Mouse (Mus musculus) forebrain, embryonic 12.5 days (tissue): ENCODE measurements at regions not wholly inside any gene's neighbourhood (a gene's known extent, or its start where the extent isn't known, plus 50 kb on each side); places are given as distances from the start of the nearest gene placed in this dataset.

ENCODE experiments used
- ATAC-seq: fragments of 200-750 bp; cut with Nextera tagmentation; 2 replicates; pipeline ENCODE4 v1.8.0; 2017; ENCODE audit warnings: moderate TSS enrichment; ENCODE audit not compliant: low FRiP score
- H3K27ac ChIP-seq: fragments of 300-500 bp; sonication (generic); 2 replicates; pipeline ENCODE4 v1.5.1; 2016; ENCODE audit warnings: mild to moderate bottlenecking
- H3K27me3 ChIP-seq: fragments of 300-500 bp; sonication (generic); 2 replicates; pipeline ENCODE4 v1.6.1; 2016; ENCODE audit warnings: mild to moderate bottlenecking
- H3K36me3 ChIP-seq: fragments of 300-500 bp; sonication (generic); replicated peaks from 2 replicates; pipeline ENCODE4 v1.6.1; 2016; ENCODE audit warnings: mild to moderate bottlenecking
- H3K4me1 ChIP-seq: fragments of 300-500 bp; sonication (generic); 2 replicates; pipeline ENCODE4 v1.6.1; 2016
- H3K4me2 ChIP-seq: fragments of 300-500 bp; sonication (generic); 2 replicates; pipeline ENCODE4 v1.6.1; 2016; ENCODE audit warnings: mild to moderate bottlenecking, moderate library complexity
- H3K4me3 ChIP-seq: fragments of 300-500 bp; sonication (generic); replicated peaks from 2 replicates; pipeline ENCODE4 v1.5.1; 2016; ENCODE audit warnings: mild to moderate bottlenecking
- H3K9ac ChIP-seq: fragments of 300-500 bp; sonication (generic); 2 replicates; pipeline ENCODE4 v1.6.1; 2016; ENCODE audit warnings: mild to moderate bottlenecking
- H3K9me3 ChIP-seq: fragments of 300-500 bp; sonication (generic); 2 replicates; pipeline ENCODE4 v1.6.1; 2016
- WGBS: fragments of 180-500 bp; shearing (Covaris S2); methylation state at CpG from one replicate; pipeline ENCODE4 v1.1.7; 2016; 5-methylcytosine and 5-hydroxymethylcytosine counted together

DNA sequence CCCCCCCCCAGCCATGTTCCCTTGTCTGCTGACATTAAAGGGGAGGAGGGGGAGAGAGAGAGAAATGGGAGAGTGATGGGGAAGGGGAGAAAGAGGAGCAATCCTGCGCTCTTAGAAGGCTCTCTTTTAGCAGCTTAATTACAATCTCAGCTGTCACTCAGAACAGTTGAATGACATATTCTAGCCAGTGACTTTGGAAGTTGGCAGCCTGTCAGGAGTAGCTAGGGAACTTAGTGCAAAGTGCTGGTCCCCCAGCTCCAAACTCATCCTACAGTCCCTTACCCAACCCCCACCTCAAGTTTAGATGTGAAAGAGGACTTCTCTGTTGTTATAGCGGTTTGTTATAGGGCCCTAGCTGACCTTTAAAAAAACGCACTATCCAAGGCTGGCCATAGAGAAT lies 604.9 kb downstream of the Ebf1 start:
- Histone ChIP-seq H3K9me3 (no peaks in the 10 kb centered on the region), H3K27me3 (no peaks in the 10 kb centered on the region), H3K4me2 (no peak overlapping the region), H3K4me1 (peaks cover 4% of the 10 kb centered on the region; the same call in 1 of the 2 replicates), H3K9ac (no peak overlapping the region), H3K27ac (no peak overlapping the region), H3K36me3 (no peaks in the 10 kb centered on the region), H3K4me3 (no peak overlapping the region)
- WGBS, result 73% methylated on average over 3 of the region's 3 CpGs
- ATAC-seq, result no peak

DNA sequence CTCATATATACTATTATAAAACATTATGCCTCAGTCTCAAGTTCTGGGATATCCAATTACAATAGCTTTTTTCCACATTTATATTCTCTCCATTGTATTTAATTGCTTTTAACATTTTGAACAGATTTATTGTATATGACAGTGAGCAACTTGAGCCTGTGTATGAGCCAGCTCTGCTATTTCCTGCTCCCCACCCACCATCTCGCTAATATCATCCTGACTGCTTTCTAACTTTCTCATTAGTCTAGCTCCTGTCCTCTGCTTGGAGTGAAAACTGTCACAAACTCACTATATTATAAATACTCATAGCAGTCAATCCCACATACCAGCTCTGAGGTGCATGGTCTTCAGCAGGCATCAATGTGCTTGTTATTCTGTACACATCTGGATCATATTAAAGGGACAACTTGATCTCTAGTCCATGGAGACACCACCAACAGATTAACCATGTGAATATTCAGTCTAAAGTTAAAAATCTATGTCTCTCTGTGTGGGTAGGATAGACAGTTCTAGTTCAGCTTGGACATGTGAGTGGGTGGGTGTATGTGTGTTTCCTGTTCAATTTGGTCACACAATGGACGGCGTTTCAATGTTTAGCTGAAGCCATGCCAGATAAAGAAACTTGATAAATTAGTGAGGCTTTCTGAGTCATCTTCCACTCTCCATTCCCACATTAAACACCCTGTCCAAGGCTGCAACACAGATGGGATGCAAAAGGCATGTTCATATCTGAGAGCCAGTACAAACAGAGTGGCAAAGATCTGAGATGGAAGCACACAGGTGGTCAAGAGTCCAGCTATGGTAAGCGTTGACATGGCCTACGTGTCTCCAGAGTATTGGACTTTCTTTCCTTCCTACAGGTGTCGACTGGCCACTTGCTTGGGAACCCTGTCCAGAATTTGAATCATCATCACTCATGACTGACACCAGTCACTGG lies 616.1 kb upstream of the Clint1 start:
- 88% methylated on average over 6 of the region's 6 CpGs for WGBS

DNA sequence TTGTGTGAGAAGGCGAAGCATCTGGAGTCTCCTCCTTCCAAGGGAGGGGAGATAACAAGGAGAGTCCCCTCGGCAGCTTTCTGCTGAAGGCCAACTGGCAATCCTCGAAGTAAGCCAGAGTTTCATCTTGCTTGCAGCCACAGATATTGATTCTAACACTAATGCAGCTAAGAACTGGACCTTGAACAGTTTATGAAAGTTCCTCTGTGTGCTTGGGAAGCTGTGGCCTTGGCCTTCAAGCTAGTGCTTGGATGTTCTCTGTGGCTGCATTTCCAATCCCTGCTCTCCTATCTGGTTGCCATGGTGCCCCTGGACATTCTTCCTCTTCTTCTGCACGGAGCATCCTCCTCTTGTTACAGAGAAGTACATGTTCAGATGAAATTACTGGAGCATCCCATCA lies 614.8 kb upstream of the Clint1 start:
- no peaks in the 10 kb centered on the region for H3K27me3 ChIP-seq
- no peak overlapping the region for H3K4me2 ChIP-seq
- H3K36me3 ChIP-seq, result no peaks in the 10 kb centered on the region
- no peaks in the 10 kb centered on the region for H3K4me1 ChIP-seq
- H3K9ac ChIP-seq, result no peak overlapping the region
- H3K27ac ChIP-seq, result no peak overlapping the region
- ATAC-seq, result no peak
- WGBS, result 76% methylated on average over 4 of the region's 4 CpGs
- H3K9me3 ChIP-seq, result no peaks in the 10 kb centered on the region
- H3K4me3 ChIP-seq, result no peak overlapping the region

More for the DNA sequence above, 616.1 kb upstream of the Clint1 start:
- Histone ChIP-seq H3K9me3 (no peaks in the 10 kb centered on the region), H3K27ac (no peak overlapping the region), H3K27me3 (no peaks in the 10 kb centered on the region), H3K4me3 (no peak overlapping the region), H3K9ac (no peak overlapping the region), H3K4me1 (no peaks in the 10 kb centered on the region), H3K36me3 (no peaks in the 10 kb centered on the region), H3K4me2 (no peak overlapping the region)
- ATAC-seq, result no peak

DNA sequence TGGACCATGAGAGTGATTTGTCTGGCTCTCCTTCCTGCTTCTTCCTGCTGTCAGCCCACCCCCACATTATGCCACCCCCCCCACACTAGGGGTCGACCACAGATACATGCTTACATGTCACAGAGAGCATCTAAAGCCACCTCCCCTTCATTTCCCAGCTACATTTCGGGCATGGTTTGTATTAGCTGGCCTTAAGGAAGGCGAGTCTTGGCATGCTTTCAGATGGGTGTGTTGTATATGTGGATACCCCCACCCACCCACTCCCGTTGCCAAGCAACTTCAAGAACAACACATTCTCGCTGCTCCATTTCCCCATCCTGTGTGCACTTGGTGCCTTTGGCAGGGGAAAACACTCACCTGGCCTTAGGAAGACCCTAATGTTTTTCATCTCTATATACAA lies 612.8 kb upstream of the Clint1 start:
- 76% methylated on average over 5 of the region's 5 CpGs for WGBS
- Histone ChIP-seq H3K4me2 (no peak overlapping the region), H3K9me3 (no peaks in the 10 kb centered on the region), H3K4me1 (no peaks in the 10 kb centered on the region), H3K27ac (no peak overlapping the region), H3K9ac (no peak overlapping the region), H3K36me3 (no peaks in the 10 kb centered on the region), H3K27me3 (no peaks in the 10 kb centered on the region), H3K4me3 (no peak overlapping the region)
- no peak for ATAC-seq

DNA sequence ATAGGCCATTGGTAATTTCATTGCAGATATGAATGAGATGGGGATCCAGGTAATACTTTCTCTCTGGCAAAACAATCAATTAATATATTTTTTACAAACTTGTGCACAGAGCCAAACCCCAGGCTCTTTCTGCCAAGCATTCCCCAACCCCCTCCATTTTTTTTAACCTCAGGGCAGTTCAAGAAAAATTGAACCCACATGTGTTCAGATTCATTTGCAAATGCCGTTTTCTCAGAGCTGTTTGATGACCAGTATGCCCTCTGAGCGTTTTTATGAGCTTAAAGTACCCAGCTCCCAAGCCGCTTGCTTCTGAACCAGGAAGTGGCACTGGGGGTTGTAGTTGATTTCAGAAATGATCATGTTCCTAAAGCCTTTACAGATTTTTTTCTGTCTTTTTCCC lies 611.4 kb upstream of the Clint1 start:
- Histone ChIP-seq H3K27me3 (no peaks in the 10 kb centered on the region), H3K27ac (no peak overlapping the region), H3K4me2 (no peak overlapping the region), H3K9me3 (no peaks in the 10 kb centered on the region), H3K36me3 (no peaks in the 10 kb centered on the region), H3K4me3 (no peak overlapping the region), H3K9ac (no peak overlapping the region), H3K4me1 (no peaks in the 10 kb centered on the region)
- ATAC-seq, result no peak
- 61% methylated on average over 3 of the region's 3 CpGs for WGBS

DNA sequence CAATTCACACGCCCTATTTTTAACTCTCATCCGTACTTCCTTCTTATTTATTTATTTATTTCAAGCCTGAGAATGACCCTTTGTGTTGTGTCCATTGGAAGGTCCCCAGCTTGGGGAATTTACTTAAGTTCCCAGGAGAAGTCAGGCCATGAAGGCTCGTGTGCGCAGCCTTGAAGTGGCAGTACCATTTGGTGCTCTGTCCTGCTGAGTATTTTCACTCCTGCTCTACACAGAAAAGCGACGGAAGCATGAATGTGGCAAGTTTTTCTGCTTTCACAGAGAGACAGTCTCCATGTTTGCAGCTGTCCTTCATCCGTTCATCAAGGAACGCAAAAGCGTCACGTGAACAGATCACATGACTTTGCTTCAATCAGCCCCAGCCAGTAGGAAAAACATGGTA lies 610.2 kb upstream of the Clint1 start:
- no peak for ATAC-seq
- Histone ChIP-seq H3K4me3 (no peak overlapping the region), H3K9me3 (no peaks in the 10 kb centered on the region), H3K27ac (no peak overlapping the region), H3K36me3 (no peaks in the 10 kb centered on the region), H3K4me1 (no peaks in the 10 kb centered on the region), H3K4me2 (no peak overlapping the region), H3K27me3 (no peaks in the 10 kb centered on the region), H3K9ac (no peak overlapping the region)
- WGBS, result 75% methylated on average over 10 of the region's 10 CpGs

DNA sequence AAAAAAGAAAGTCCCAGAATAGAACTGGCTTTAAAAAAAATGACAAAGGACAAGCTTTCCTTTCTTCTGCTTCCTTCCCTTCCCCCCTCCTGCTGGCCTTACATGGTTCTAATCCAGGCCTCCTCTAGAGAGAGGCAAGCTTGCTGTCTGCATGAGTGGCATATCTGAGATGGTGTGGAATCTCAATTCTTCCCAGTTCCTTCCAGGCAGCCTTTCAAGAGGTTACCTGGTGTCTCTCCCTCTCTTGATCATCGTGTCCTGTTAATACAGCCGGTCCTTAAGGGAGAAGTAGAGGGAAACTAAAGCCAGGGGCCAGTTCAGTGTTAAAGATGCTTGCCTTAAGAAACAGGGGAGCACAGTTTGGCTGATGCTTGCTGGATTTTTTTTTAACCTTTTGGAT lies 607.1 kb upstream of the Clint1 start:
- no peaks in the 10 kb centered on the region for H3K36me3 ChIP-seq
- ATAC-seq, result no peak
- 82% methylated on average over 2 of the region's 2 CpGs for WGBS
- no peaks in the 10 kb centered on the region for H3K27me3 ChIP-seq
- H3K4me1 ChIP-seq, result no peaks in the 10 kb centered on the region
- no peak overlapping the region for H3K9ac ChIP-seq
- no peak overlapping the region for H3K27ac ChIP-seq
- H3K4me2 ChIP-seq, result no peak overlapping the region
- no peaks in the 10 kb centered on the region for H3K9me3 ChIP-seq
- H3K4me3 ChIP-seq, result no peak overlapping the region

DNA sequence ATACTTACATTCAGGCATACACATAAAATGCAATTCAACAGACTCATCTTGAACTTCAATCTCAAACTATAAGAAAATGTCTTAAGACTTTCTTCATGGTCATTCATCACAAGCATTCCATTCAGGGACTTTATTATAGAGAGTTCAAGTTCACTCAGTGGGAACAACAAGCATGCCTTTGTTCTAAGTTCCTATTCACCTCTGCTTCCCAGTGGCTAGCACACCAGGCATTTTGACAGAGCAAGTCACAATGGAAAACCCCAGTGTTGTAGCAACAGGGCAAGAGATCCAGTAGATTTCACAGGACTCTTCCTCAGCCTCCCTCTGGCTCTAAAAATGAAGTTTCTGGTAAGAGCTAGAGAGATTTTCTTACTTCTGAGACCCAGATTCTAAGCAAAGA lies 595.8 kb upstream of the Clint1 start:
- Histone ChIP-seq H3K4me2 (no peak overlapping the region), H3K36me3 (no peaks in the 10 kb centered on the region), H3K4me3 (no peak overlapping the region), H3K9ac (no peak overlapping the region), H3K27ac (no peak overlapping the region), H3K9me3 (no peaks in the 10 kb centered on the region), H3K27me3 (no peaks in the 10 kb centered on the region), H3K4me1 (0 out of 2 replicates have a peak, but pooled peaks cover 2% of the 10 kb centered on the region)
- ATAC-seq, result no peak

DNA sequence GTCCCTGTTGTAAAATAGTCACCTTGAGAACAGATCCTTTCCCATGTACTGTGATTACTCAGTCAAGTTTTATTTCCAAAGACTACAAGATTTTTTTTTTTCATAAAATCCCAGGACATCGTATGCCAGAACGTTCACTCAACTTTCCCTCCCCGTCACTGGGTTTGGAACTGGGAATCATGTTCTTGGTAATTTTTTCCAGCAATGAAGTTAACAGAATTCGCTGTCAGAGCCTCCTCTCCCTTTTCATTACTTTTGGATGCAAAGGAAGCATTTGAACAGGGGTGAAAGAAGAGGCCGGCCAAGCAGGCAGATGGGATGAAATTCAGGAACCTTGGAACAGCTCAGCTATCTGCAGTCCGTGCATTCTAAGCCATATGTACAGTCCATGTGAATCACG lies 589.7 kb upstream of the Clint1 start:
- no peaks in the 10 kb centered on the region for H3K9me3 ChIP-seq
- no peak for ATAC-seq
- no peaks in the 10 kb centered on the region for H3K27me3 ChIP-seq
- H3K4me3 ChIP-seq, result no peak overlapping the region
- H3K36me3 ChIP-seq, result no peaks in the 10 kb centered on the region
- no peak overlapping the region for H3K9ac ChIP-seq
- 88% methylated on average over 7 of the region's 7 CpGs for WGBS
- H3K4me2 ChIP-seq, result no peak overlapping the region
- no peak overlapping the region for H3K27ac ChIP-seq
- no peaks in the 10 kb centered on the region for H3K4me1 ChIP-seq

DNA sequence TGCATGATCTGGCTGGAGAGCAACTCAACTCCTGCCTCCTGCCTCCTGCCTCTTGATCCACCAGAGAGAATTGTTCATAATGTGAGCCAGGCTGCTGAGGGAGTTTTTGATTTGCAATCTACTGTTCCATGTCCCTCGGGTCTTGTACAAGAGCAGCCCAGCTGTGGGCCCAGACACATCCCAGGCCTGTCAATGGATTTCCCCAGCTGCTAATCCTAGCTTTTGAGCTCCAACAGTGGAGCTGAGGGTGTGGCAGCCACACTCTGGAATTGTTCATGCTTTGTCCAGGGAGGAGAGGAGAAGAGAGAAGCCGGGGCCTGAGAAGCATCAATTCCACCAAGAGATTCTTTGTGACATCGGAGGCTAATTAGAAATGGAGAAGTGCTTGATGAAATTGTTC lies 587.9 kb upstream of the Clint1 start:
- Histone ChIP-seq H3K4me3 (no peak overlapping the region), H3K27me3 (no peaks in the 10 kb centered on the region), H3K4me2 (no peak overlapping the region), H3K27ac (no peak overlapping the region), H3K36me3 (no peaks in the 10 kb centered on the region), H3K9me3 (no peaks in the 10 kb centered on the region), H3K4me1 (no peaks in the 10 kb centered on the region), H3K9ac (no peak overlapping the region)
- 45% methylated on average over 3 of the region's 3 CpGs for WGBS
- no peak for ATAC-seq

DNA sequence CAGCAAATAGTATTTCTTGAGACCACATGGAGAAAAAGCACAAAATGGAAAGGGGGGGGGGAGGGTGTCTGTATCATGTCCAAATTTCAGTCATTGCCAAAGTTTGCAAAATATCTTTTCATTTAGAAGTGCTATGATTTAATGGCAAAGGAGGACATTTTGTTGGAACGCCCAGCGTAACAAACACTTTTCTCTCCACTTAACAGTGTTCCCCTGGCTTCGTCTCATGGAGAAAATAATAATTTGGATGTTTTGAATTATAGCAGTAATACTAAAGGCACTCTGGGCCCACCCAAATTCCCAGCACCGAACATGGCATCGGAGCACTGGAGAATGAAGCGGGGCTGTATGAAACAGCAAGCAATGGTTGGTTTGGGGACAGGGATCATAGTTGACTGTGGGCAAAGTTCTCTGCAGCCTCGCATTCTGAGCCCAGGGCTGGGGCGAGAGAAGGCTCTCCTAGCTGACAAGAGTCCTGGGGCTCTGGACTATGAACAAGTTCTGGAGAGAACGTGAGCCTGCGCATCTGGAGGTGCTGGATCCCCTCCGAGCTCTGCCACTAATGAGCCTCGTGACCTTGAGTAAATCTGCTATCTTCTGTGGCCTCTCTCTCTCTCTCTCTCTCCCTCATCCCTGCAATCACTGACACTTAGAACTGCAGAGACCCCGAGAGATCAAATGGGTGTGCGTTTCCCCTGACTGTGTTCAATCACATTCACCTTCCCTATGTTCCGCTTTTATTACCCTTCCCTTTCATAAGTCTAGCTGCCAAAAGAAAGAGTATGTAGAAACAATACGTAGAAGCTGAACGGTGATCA lies 586.5 kb upstream of the Clint1 start:
- Histone ChIP-seq H3K4me2 (no peak overlapping the region), H3K9me3 (no peaks in the 10 kb centered on the region), H3K27ac (no peak overlapping the region), H3K27me3 (no peaks in the 10 kb centered on the region), H3K9ac (no peak overlapping the region), H3K4me1 (no peaks in the 10 kb centered on the region), H3K36me3 (no peaks in the 10 kb centered on the region), H3K4me3 (no peak overlapping the region)
- WGBS, result 89% methylated on average over 17 of the region's 17 CpGs
- no peak for ATAC-seq

DNA sequence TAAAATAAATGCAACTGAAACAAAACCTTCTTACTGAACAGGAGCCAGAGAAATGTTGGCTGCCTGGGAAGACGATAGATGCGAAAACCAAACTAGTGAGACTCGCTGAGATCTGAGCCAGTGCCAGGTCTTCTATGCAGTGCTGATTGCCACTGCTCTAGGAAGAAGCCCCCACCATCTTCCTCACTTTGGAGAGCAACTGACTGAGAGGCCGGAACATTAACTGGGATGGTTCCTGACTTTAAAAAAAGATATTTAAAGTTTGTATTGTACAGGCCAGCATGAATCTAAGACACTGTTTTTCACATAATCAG lies 585.9 kb upstream of the Clint1 start:
- H3K27ac ChIP-seq, result no peak overlapping the region
- no peaks in the 10 kb centered on the region for H3K27me3 ChIP-seq
- no peak for ATAC-seq
- H3K4me1 ChIP-seq, result no peaks in the 10 kb centered on the region
- H3K4me2 ChIP-seq, result no peak overlapping the region
- H3K36me3 ChIP-seq, result no peaks in the 10 kb centered on the region
- no peak overlapping the region for H3K4me3 ChIP-seq
- WGBS, result 91% methylated on average over 4 of the region's 4 CpGs
- no peak overlapping the region for H3K9ac ChIP-seq
- H3K9me3 ChIP-seq, result no peaks in the 10 kb centered on the region

DNA sequence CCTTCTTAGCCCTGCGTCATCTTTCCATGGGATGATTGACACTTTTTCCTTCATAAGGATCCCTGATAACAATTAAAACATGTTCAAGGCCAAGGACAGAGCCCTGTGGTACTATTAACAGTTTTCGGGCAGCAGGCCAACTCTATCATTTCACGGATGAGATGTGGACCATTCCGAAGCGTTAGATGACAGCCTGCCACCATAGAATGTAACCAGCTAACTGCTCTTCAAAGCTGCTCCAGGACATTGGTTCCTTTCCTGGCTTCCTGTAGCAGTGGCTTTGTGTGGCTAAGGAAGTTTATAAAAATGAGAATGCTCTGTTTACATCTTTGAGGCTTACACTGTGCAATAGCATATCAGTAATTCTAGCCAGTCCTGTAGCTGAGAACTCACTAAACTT lies 582.6 kb upstream of the Clint1 start:
- H3K27ac ChIP-seq, result no peak overlapping the region
- no peaks in the 10 kb centered on the region for H3K4me1 ChIP-seq
- no peak overlapping the region for H3K4me3 ChIP-seq
- H3K9ac ChIP-seq, result no peak overlapping the region
- no peaks in the 10 kb centered on the region for H3K27me3 ChIP-seq
- WGBS, result 91% methylated on average over 5 of the region's 5 CpGs
- no peak overlapping the region for H3K4me2 ChIP-seq
- no peak for ATAC-seq
- no peaks in the 10 kb centered on the region for H3K9me3 ChIP-seq
- H3K36me3 ChIP-seq, result no peaks in the 10 kb centered on the region
